Mouse (Mus musculus) neural tube, embryonic 11.5 days (tissue): ENCODE data around the gene Gng13. TPM values are rescaled to one million over a fixed set of nuclear protein-coding genes. Genes with fewer than 3 reads are reported as not detected.

ENCODE experiments used
- ATAC-seq: fragments of 200-750 bp; cut with Nextera tagmentation; 2 replicates; pipeline ENCODE4 v1.8.0; 2017; ENCODE audit warnings: moderate number of reproducible peaks, mild to moderate bottlenecking, moderate TSS enrichment, moderate library complexity; ENCODE audit not compliant: insufficient read depth, low FRiP score, low TSS enrichment
- DNase-seq: peaks from one replicate; pipeline ENCODE4 v3.0.0-alpha.2; 2015; ENCODE audit warnings: low spot score
- H3K27ac ChIP-seq: fragments of 300-500 bp; sonication (generic); 2 replicates; pipeline ENCODE4 v1.5.1; 2014; ENCODE audit warnings: low read depth, mild to moderate bottlenecking, low read length
- H3K27me3 ChIP-seq: fragments of 300-500 bp; sonication (generic); 2 replicates; pipeline ENCODE4 v1.6.1; 2014; ENCODE audit warnings: mild to moderate bottlenecking, low read length, mixed read lengths; ENCODE audit not compliant: control insufficient read depth, insufficient read depth
- H3K36me3 ChIP-seq: fragments of 300-500 bp; sonication (generic); 2 replicates; pipeline ENCODE4 v1.6.1; 2014; ENCODE audit warnings: mild to moderate bottlenecking, low read length, moderate library complexity, mixed read lengths; ENCODE audit not compliant: control insufficient read depth, insufficient read depth
- H3K4me1 ChIP-seq: fragments of 300-500 bp; sonication (generic); 2 replicates; pipeline ENCODE4 v1.6.1; 2014; ENCODE audit warnings: low read length, mixed read lengths; ENCODE audit not compliant: control insufficient read depth, insufficient read depth
- H3K4me2 ChIP-seq: fragments of 300-500 bp; sonication (generic); 2 replicates; pipeline ENCODE4 v1.6.1; 2014; ENCODE audit warnings: low read depth, mild to moderate bottlenecking, moderate library complexity
- H3K4me3 ChIP-seq: fragments of 300-500 bp; sonication (generic); 2 replicates; pipeline ENCODE4 v1.5.1; 2014; ENCODE audit warnings: low read depth, low read length
- H3K9ac ChIP-seq: fragments of 300-500 bp; sonication (generic); 2 replicates; pipeline ENCODE4 v1.6.1; 2014; ENCODE audit warnings: mild to moderate bottlenecking, low read length
- H3K9me3 ChIP-seq: fragments of 300-500 bp; sonication (generic); 2 replicates; pipeline ENCODE4 v1.6.1; 2016; ENCODE audit warnings: low read length; ENCODE audit not compliant: control insufficient read depth
- WGBS: fragments of 180-500 bp; shearing (Covaris S2); extraction: QIAGEN DNeasy Blood & Tissue Kit; methylation state at CpG from one replicate; pipeline ENCODE4 v1.1.7; 2014; 5-methylcytosine and 5-hydroxymethylcytosine counted together
- microRNA-seq: library from miRNA; unstranded; fragments of <30 nt; microRNA quantifications from one replicate; pipeline ENCODE4, GENCODE M21; 2016
- polyA plus RNA-seq: library from polyadenylated mRNA; unstranded; fragments of >200 nt; fragmentation: Nextera tagmentation; extraction: Ambion mirVana; gene quantifications from 2 replicates; pipeline ENCODE4 v1.2.1, GENCODE M21; 2014

Gene Gng13
- polyA plus RNA-seq, 1 experiment from 2014 or later: 2.8 TPM

- no peaks in the 10 kb centered on the region for H3K27me3 ChIP-seq
- no peak overlapping the region for H3K4me3 ChIP-seq
- 87% methylated on average over 9 of the region's 9 CpGs for WGBS
- no peak for ATAC-seq
- no peaks in the 10 kb centered on the region for H3K36me3 ChIP-seq
- H3K4me1 ChIP-seq: no peaks in the 10 kb centered on the region
- H3K9ac ChIP-seq: no peak overlapping the region
- H3K27ac ChIP-seq: no peak overlapping the region
- DNase-seq: no peak
- H3K4me2 ChIP-seq: no peak overlapping the region
- H3K9me3 ChIP-seq: no peaks in the 10 kb centered on the region
Observed at GRCm38 (mm10) chr17:25756378-25757242, 39.6 kb downstream of the Gng13 start.

DNA sequence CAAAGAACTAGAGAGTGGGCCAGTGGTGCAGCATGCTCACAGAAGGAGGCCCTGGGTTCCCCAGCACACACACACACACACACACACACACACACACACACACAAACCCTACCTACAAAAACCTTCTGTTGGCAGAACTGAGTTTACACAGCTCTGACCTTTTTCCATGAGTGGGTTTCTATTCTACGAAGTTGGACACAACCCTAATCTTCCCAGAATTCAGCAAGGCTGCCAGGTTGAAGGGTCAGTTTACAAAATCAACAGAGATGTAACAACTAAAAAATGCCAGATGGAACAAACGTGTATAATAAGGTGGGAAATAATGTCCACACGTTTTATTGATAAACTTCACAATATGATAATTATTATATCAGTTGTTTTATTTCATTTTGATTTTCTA lies 40.7 kb downstream of the Gng13 start:
- ATAC-seq: no peak
- no peak overlapping the region for H3K4me3 ChIP-seq
- no peaks in the 10 kb centered on the region for H3K9me3 ChIP-seq
- H3K27me3 ChIP-seq: no peaks in the 10 kb centered on the region
- no peak overlapping the region for H3K27ac ChIP-seq
- no peak for DNase-seq
- H3K4me2 ChIP-seq: no peak overlapping the region
- no peaks in the 10 kb centered on the region for H3K4me1 ChIP-seq
- no peaks in the 10 kb centered on the region for H3K36me3 ChIP-seq
- 77% methylated on average over 3 of the region's 3 CpGs for WGBS
- H3K9ac ChIP-seq: no peak overlapping the region

DNA sequence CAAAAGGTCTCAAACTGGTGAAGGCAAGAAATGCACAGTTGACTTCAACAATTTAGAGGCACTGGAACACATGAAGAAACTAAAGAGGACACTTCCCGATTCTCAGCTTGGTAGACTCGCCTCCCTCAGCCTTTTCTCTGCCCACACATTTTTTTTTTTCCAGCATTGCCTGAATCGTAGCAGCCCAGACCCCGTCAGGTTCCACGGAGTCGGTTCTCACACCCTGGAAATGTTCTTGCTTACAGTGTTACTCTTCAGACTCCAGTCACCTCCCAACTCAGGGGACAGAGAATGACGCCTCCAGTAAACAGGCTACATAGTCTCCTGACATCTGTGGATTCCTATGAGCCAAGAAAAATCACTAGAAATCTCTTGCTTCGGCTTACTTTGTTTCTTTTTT lies 43.2 kb downstream of the Gng13 start:
- DNase-seq (no peak), ATAC-seq (no peak)
- H3K27ac ChIP-seq: no peak overlapping the region
- no peak overlapping the region for H3K9ac ChIP-seq
- H3K4me2 ChIP-seq: no peak overlapping the region
- no peaks in the 10 kb centered on the region for H3K9me3 ChIP-seq
- 78% methylated on average over 8 of the region's 8 CpGs for WGBS
- no peaks in the 10 kb centered on the region for H3K27me3 ChIP-seq
- no peaks in the 10 kb centered on the region for H3K4me1 ChIP-seq
- H3K4me3 ChIP-seq: no peak overlapping the region
- H3K36me3 ChIP-seq: no peaks in the 10 kb centered on the region

DNA sequence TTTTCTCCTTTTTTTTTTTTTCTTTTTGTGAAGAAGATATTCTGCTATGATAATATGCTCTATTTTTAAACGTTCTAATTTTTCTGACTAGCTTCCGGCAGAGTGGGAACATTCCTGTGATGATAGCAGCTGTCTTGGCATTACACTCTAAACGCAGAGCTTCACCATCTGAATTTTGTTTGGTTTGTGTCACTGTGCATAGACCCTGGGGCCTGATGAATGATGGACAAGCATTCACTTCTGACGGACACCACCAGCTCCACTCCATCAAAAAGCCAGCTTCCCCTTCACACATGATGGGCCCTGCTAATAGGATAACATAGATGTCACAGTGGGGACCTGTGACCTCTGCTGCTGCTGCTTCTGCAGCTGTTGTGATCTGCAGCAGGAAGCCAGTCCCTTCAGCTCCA lies 44.6 kb downstream of the Gng13 start:
- no peaks in the 10 kb centered on the region for H3K27me3 ChIP-seq
- H3K27ac ChIP-seq: no peak overlapping the region
- no peaks in the 10 kb centered on the region for H3K9me3 ChIP-seq
- WGBS: 65% methylated on average over 4 of the region's 4 CpGs
- H3K4me2 ChIP-seq: no peak overlapping the region
- no peak overlapping the region for H3K4me3 ChIP-seq
- ATAC-seq (no peak), DNase-seq (no peak)
- H3K9ac ChIP-seq: no peak overlapping the region
- no peaks in the 10 kb centered on the region for H3K36me3 ChIP-seq
- H3K4me1 ChIP-seq: no peaks in the 10 kb centered on the region

- no peak overlapping the region for H3K9ac ChIP-seq
- H3K4me3 ChIP-seq: no peak overlapping the region
- 43% methylated on average over 3 of the region's 3 CpGs for whole genome bisulfite sequencing
- H3K36me3 ChIP-seq: no peaks in the 10 kb centered on the region
- H3K4me1 ChIP-seq: no peaks in the 10 kb centered on the region
- ATAC-seq (no peak), DNase-seq (no peak)
- H3K9me3 ChIP-seq: no peaks in the 10 kb centered on the region
- no peak overlapping the region for H3K27ac ChIP-seq
- H3K4me2 ChIP-seq: no peak overlapping the region
- H3K27me3 ChIP-seq: no peaks in the 10 kb centered on the region
Observed at GRCm38 (mm10) chr17:25762591-25762990, 45.6 kb downstream of the Gng13 start.

DNA sequence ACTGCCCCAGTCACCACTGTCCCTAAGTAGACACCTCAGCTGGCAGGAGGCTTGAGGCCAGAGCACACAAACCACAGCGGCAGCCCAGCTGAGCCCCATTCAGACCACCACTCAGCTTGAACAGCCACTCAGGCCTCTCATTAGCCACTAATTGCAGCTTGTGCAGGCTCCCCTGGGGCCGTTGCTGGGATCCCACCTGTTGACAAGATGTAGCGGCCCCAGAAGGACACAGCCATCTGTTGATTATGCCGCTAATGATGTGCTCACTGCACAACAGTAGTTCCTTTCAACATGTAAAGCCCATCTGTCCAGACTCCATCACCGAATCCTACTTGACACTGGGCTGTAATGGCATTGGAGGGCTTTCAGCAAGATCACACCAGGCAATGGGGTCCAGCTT lies 48.9 kb downstream of the Gng13 start:
- 40% methylated on average over 5 of the region's 5 CpGs for WGBS
- H3K4me3 ChIP-seq: no peak overlapping the region
- no peaks in the 10 kb centered on the region for H3K27me3 ChIP-seq
- no peaks in the 10 kb centered on the region for H3K4me1 ChIP-seq
- H3K27ac ChIP-seq: no peak overlapping the region
- ATAC-seq (no peak), DNase-seq (peak; percentile 58)
- no peak overlapping the region for H3K4me2 ChIP-seq
- H3K9me3 ChIP-seq: no peaks in the 10 kb centered on the region
- no peaks in the 10 kb centered on the region for H3K36me3 ChIP-seq
- no peak overlapping the region for H3K9ac ChIP-seq

Small RNA genes lying within 50 kb of the gene (microRNA-seq; reads per million reads assigned to microRNA genes)
- gene Gm25083: not detected

Other genes with a start within 250 kb of the Gng13 start
- not detected in 2 replicates for gene Sstr5, start 219.9 kb upstream of the Gng13 start, polyA plus RNA-seq
- 6.5 and 9.1 TPM in 2 replicates for gene Sox8, start 146.5 kb upstream of the Gng13 start, polyA plus RNA-seq
- gene Lmf1, start 138.1 kb upstream of the Gng13 start, polyA plus RNA-seq: 23.6 and 23.9 TPM in 2 replicates
- 20.3 and 22.5 TPM in 2 replicates for gene Chtf18, start 10.2 kb downstream of the Gng13 start, polyA plus RNA-seq
- gene Rpusd1, start 10.5 kb downstream of the Gng13 start, polyA plus RNA-seq: 21.5 and 22.9 TPM in 2 replicates
- gene Mslnl, start 18.9 kb downstream of the Gng13 start, polyA plus RNA-seq: 0.13 TPM in 1 of 2 replicates, not detected in the other
- gene Msln, start 37.2 kb downstream of the Gng13 start, polyA plus RNA-seq: 0.42 TPM in 1 of 2 replicates, not detected in the other
- 22.9 and 27.8 TPM in 2 replicates for gene Narfl, start 56.6 kb downstream of the Gng13 start, polyA plus RNA-seq
- gene Haghl, start 68.5 kb downstream of the Gng13 start, polyA plus RNA-seq: 74.6 and 77.3 TPM in 2 replicates
- 0.15 and 0.34 TPM in 2 replicates for gene Ccdc78, start 69.4 kb downstream of the Gng13 start, polyA plus RNA-seq
- gene Fam173a, start 75.7 kb downstream of the Gng13 start, polyA plus RNA-seq: 65.7 and 66.6 TPM in 2 replicates
- 0.78 TPM in 1 of 2 replicates, not detected in the other for gene AC134908.4, start 78.5 kb downstream of the Gng13 start, polyA plus RNA-seq
- gene Metrn, start 80.0 kb downstream of the Gng13 start, polyA plus RNA-seq: 29.4 and 38.8 TPM in 2 replicates
- 13.2 and 14.7 TPM in 2 replicates for gene Fbxl16, start 91.9 kb downstream of the Gng13 start, polyA plus RNA-seq
- 29.2 and 31.8 TPM in 2 replicates for gene Wdr24, start 106.5 kb downstream of the Gng13 start, polyA plus RNA-seq
- gene Jmjd8, start 111.7 kb downstream of the Gng13 start, polyA plus RNA-seq: 52.1 and 55.6 TPM in 2 replicates
- gene Stub1, start 116.2 kb downstream of the Gng13 start, polyA plus RNA-seq: 327 and 334 TPM in 2 replicates
- gene Rhbdl1, start 120.1 kb downstream of the Gng13 start, polyA plus RNA-seq: 4.3 and 4.4 TPM in 2 replicates
- gene Gm20683, start 124.6 kb downstream of the Gng13 start, polyA plus RNA-seq: 1.2 and 2.9 TPM in 2 replicates
- 8.6 and 10.5 TPM in 2 replicates for gene Rhot2, start 127.7 kb downstream of the Gng13 start, polyA plus RNA-seq
- 17.8 and 20.3 TPM in 2 replicates for gene Wdr90, start 144.3 kb downstream of the Gng13 start, polyA plus RNA-seq
- 8.2 and 8.7 TPM in 2 replicates for gene Mcrip2, start 151.6 kb downstream of the Gng13 start, polyA plus RNA-seq
- 57.8 and 58.8 TPM in 2 replicates for gene Mettl26, start 157.9 kb downstream of the Gng13 start, polyA plus RNA-seq
- 1.2 and 1.7 TPM in 2 replicates for gene Wfikkn1, start 163.7 kb downstream of the Gng13 start, polyA plus RNA-seq
- gene Rab40c, start 202.6 kb downstream of the Gng13 start, polyA plus RNA-seq: 23.6 and 25.9 TPM in 2 replicates
- 51.6 and 60.9 TPM in 2 replicates for gene Pigq, start 227.8 kb downstream of the Gng13 start, polyA plus RNA-seq
- 0.11 and 0.38 TPM in 2 replicates for gene Nhlrc4, start 227.8 kb downstream of the Gng13 start, polyA plus RNA-seq
- not detected in 2 replicates for gene A930017K11Rik, start 235.4 kb downstream of the Gng13 start, polyA plus RNA-seq